Mouse (Mus musculus) spleen, adult 2 months (tissue): Measurements from ENCODE around the gene Fubp1.

Source experiments
- CTCF ChIP-seq: fragments of 200-500 bp; IDR thresholded peaks from 2 replicates; pipeline ENCODE4 v1.5.1; 2011; ENCODE audit warnings: mild to moderate bottlenecking, inconsistent platforms; ENCODE audit not compliant: insufficient read depth, insufficient read length, insufficient replicate concordance; ENCODE audit errors: extremely low read depth
- POLR2A ChIP-seq: fragments of 200-500 bp; IDR thresholded peaks from 2 replicates; pipeline ENCODE4 v1.6.1; 2011; ENCODE audit warnings: low read depth, low read length, inconsistent platforms

GRCm38 (mm10) chr3:152261948-152262347, 51.7 kb downstream of the Fubp1 start:
- TF ChIP-seq CTCF, result no peak
- no peak for TF ChIP-seq POLR2A
